Mouse (Mus musculus): Measurements from ENCODE around the gene Ankrd60. TPM values are rescaled to one million over a fixed set of nuclear protein-coding genes. Genes with fewer than 3 reads are reported as not detected.

Ankrd60 gene
- total RNA-seq, 2 experiments from 2014 or later = not detected

DNA sequence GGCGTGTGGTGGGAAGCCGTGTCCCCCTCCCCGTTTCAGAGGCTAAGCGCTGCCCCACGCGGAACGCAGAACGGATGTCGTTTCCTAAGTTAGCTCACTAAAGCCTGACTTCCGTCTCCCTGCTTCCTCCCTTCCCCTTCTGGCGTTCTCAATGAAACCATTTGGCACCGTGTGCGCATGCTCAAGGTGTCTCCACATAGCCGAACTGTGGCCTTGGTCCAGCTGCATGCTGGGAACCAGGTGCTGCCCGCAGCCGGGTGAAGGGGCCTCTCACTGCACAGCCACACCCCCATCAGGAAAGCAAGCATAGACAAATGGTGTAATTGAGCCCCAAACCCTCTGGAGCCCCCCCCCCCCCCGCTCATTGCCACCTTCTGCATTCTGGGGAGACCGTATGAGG, 42.8 kb downstream of the Ankrd60 start:
- no peak for ATAC-seq (replicated peaks; ENCODE audit: low FRiP score, poor library complexity, severe bottlenecking)

DNA sequence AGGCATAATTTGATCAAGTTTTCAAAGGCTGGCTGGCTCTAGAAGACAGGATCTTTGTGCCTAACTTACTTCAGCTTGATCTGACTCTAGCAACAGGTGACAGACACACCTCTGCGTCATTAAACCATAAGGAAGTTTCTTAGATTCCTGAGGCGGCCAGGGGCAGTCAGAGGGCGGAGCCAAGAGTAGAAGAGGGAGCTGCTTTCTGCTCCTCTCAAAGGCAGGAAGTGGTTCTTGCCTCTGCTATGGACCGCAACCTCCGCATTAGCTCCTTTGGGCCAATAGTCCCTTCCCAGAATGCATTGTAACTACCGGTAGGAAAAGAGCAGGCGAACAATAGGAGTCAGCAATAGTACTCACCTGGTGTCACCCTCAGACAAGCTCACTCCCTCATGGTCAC, 43.6 kb downstream of the Ankrd60 start:
- ATAC-seq (replicated peaks; ENCODE audit: low FRiP score, poor library complexity, severe bottlenecking) = no peak

DNA sequence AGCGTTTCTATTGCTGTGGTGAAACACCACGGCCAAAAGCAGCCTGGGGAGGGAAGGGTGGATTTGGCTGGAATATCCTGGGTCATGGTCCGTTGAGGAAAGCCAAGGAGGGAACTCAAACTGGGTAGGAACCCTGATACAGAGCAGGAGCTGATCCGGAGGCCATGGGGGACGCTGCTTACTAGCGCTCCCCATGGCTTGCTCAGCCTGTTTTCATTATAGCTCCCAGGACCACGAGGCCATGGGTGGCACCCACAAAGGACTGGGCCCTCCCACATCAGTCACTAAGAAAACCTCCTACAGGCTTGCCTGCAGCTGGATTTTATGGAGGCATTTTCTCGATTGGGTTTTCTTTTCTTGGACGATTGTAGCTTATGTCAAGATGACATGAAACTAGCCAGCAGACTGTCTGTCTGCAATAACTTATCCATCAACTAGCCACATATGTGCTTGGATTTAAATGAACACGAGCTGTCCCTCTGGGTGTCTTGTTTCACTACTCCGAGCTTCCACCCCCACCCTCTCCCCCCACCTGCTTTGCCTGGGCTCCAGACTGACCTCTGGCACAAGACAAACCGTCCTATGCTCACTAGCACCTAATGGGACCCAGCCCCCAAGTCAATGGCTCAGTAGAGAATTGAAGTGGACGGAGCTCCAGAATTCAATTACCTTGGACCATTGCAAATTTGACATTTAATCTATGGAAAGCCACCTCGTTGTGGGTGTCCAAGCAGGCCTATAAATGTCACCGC, 45.3 kb downstream of the Ankrd60 start:
- ATAC-seq (replicated peaks; ENCODE audit: low FRiP score, poor library complexity, severe bottlenecking) = no peak

DNA sequence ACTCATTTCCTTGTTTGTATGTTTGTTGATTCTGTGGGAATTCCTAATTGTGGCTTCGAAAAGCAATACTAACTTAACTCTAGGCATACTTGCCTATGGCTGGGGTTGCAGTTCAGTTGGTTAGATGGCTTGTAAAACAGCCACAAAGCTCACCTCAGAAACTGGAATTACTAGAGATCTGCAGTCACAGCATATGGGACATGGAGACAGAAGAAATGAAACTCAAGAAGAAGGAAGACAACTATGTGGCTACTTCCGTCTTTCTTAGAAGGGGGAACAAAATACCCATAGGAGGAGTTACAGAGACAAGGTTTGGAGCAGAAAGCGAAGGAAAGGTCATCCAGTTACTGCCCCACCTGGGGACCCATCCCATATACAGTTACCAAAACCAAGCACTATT, 49.7 kb downstream of the Ankrd60 start:
- ATAC-seq (replicated peaks; ENCODE audit: low FRiP score, poor library complexity, severe bottlenecking) = no peak

DNA sequence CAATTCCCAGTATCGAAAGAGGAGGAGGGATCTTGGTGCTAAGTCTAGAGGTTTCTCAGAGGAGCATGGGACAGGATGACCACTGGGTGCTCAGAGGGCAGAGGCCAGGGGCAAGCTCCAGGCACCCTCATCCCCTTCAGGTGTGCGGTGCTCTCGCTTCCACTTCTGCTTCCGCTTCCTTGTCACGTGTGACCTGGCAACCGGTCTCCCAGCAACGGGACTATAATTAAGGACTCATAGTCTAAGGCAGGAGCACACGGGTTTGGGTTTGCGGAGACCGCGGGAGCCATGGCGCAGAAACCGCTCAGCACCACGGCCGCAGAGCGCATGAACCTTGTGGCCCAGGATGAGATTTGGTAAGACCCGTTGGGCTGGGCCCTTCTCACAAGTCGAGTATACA, 55.8 kb downstream of the Ankrd60 start, which contains the start of gene 1700021F07Rik:
Gene 1700021F07Rik (plus strand): TSS at position 211 of the 400 bp plus-strand sequence.
- ATAC-seq (replicated peaks; ENCODE audit: low FRiP score, poor library complexity, severe bottlenecking) = no peak

Other genes starting within 250 kb of the Ankrd60 start
- not detected in 2 replicates for gene 1700021F07Rik, start 55.8 kb downstream of the Ankrd60 start, total RNA-seq (2015; ENCODE audit: low replicate concordance)
- gene 1700021F07Rik, start 55.8 kb downstream of the Ankrd60 start, total RNA-seq (2017; ENCODE audit: low replicate concordance) = not detected in 2 replicates
- 3.3 and 4.6 TPM in 2 replicates for gene Rab22a, start 81.4 kb upstream of the Ankrd60 start, total RNA-seq (2015; ENCODE audit: low replicate concordance)
- gene Rab22a, start 81.4 kb upstream of the Ankrd60 start, total RNA-seq (2017; ENCODE audit: low replicate concordance) = 3.1 and 4.0 TPM in 2 replicates
- not detected in 2 replicates for gene 1700010B08Rik, start 141.1 kb upstream of the Ankrd60 start, total RNA-seq (2015; ENCODE audit: low replicate concordance)
- gene 1700010B08Rik, start 141.1 kb upstream of the Ankrd60 start, total RNA-seq (2017; ENCODE audit: low replicate concordance) = not detected in 2 replicates
- gene Vapb, start 159.1 kb upstream of the Ankrd60 start, total RNA-seq (2015; ENCODE audit: low replicate concordance) = 1.5 and 3.1 TPM in 2 replicates
- gene Vapb, start 159.1 kb upstream of the Ankrd60 start, total RNA-seq (2017; ENCODE audit: low replicate concordance) = 7.0 and 7.4 TPM in 2 replicates

All from erythroblast, adult 5-6 weeks (primary cell).